10 mouse cellular contexts compared by ENCODE assay signal in genomic region chr14:24586133-24586908, GRCm38 (mm10).
DNase-seq lines count a peak whose midpoint lies in the region; ATAC-seq and TF ChIP-seq lines count a peak whose summit lies in the region.
"Had no signal": no experiment of that assay in that cellular context is flagged by ENCODE, and none has a peak within 500 bp of the region (broad histone marks: within the 10 kb centered on the region; RNA-seq: fewer than 3 reads in every experiment).

No protein-coding gene starts in this region.

- no peak overlapping the region for H3K4me3 ChIP-seq in kidney, postnatal 0 days (replicated peaks; ENCODE audit: low read depth, low read length)
- H3K4me3 ChIP-seq in ES-Bruce4 (ENCODE audit: low read depth, low read length) = no peak overlapping the region
- no peak overlapping the region for H3K4me3 ChIP-seq in hindbrain, postnatal 0 days (ENCODE audit: low read length)
- H3K4me3 ChIP-seq: limb, embryonic 15.5 days; myocyte had no signal

- no peak for TF ChIP-seq POLR2A in ES-Bruce4 (IDR thresholded peaks at IDR 0.05; ENCODE audit: insufficient read depth, low read length)
- TF ChIP-seq POLR2A in brain, embryonic 14.5 days (IDR thresholded peaks at IDR 0.05; ENCODE audit: borderline replicate concordance, extremely low read depth, insufficient read depth, insufficient read length, poor library complexity, severe bottlenecking) = no peak

- ATAC-seq in kidney, postnatal 0 days (replicated peaks; ENCODE audit: low FRiP score, low read depth) = no peak
- ATAC-seq in hindbrain, postnatal 0 days = peak; percentile 32; the same call in 1 of the 2 replicates

- no peak overlapping the region for H3K9ac ChIP-seq in kidney, postnatal 0 days (ENCODE audit: low read depth, low read length)
- H3K9ac ChIP-seq in ES-Bruce4 (ENCODE audit: low read depth, poor library complexity, severe bottlenecking) = no peak overlapping the region
- no peak overlapping the region for H3K9ac ChIP-seq in hindbrain, postnatal 0 days (replicated peaks; ENCODE audit: low read length)
- H3K9ac ChIP-seq: limb, embryonic 15.5 days had no signal

- no peak for TF ChIP-seq EP300 in ES-Bruce4 (IDR thresholded peaks at IDR 0.05; ENCODE audit: insufficient read depth, low read depth, low read length)

- peak; percentile 52 for TF ChIP-seq CTCF in kidney, postnatal 0 days (IDR thresholded peaks at IDR 0.05; ENCODE audit: low read depth)
- peak; percentile 78 for TF ChIP-seq CTCF in ES-Bruce4 (IDR thresholded peaks at IDR 0.05; ENCODE audit: low read depth, low read length)
- TF ChIP-seq CTCF in brain, embryonic 14.5 days (IDR thresholded peaks at IDR 0.05; ENCODE audit: borderline replicate concordance, extremely low read depth, insufficient read depth, insufficient read length) = peak; percentile 47; the same call in 1 of the 2 replicates
- peak; percentile 55 for TF ChIP-seq CTCF in hindbrain, postnatal 0 days (IDR thresholded peaks at IDR 0.05; ENCODE audit: low read depth)

- WGBS in kidney, postnatal 0 days = 55% methylated on average over 7 of the region's 7 CpGs
- WGBS in hindbrain, postnatal 0 days = 50% methylated on average over 7 of the region's 7 CpGs

- no peaks in the 10 kb centered on the region for H3K4me1 ChIP-seq in kidney, postnatal 0 days (replicated peaks; ENCODE audit: insufficient read depth, low read length)
- no peaks in the 10 kb centered on the region for H3K4me1 ChIP-seq in ES-Bruce4 (ENCODE audit: control insufficient read depth, insufficient read depth, low read length)
- peaks cover 6% of the 10 kb centered on the region; the same call in 1 of the 2 replicates for H3K4me1 ChIP-seq in hindbrain, postnatal 0 days (ENCODE audit: insufficient read depth, low read length)
- H3K4me1 ChIP-seq: limb, embryonic 15.5 days had no signal

- DNase-seq in kidney, postnatal 0 days (ENCODE audit: low spot score) = no peak
- DNase-seq in kidney, adult 11 months = no peak
- DNase-seq in brain, embryonic 14.5 days (ENCODE audit: low read depth) = peak; percentile 52
- DNase-seq in hindbrain, postnatal 0 days (ENCODE audit: low spot score) = peak; percentile 42
- DNase-seq in gastrocnemius, adult 18-20 months (ENCODE audit: low spot score) = no peak
- DNase-seq in kidney, adult 8-10 months = no peak
- DNase-seq: heart, postnatal 14 days had no signal

- H3K36me3 ChIP-seq in kidney, postnatal 0 days (ENCODE audit: insufficient read depth, low read length) = no peaks in the 10 kb centered on the region
- no peaks in the 10 kb centered on the region for H3K36me3 ChIP-seq in ES-Bruce4 (ENCODE audit: control insufficient read depth, insufficient read depth, low read length, poor library complexity, severe bottlenecking)
- H3K36me3 ChIP-seq in hindbrain, postnatal 0 days (ENCODE audit: insufficient read depth, low read length) = no peaks in the 10 kb centered on the region
- H3K36me3 ChIP-seq: limb, embryonic 15.5 days had no signal

- no peak overlapping the region for H3K27ac ChIP-seq in kidney, postnatal 0 days
- H3K27ac ChIP-seq in ES-Bruce4 (ENCODE audit: insufficient read depth, low read length) = no peak overlapping the region
- H3K27ac ChIP-seq in hindbrain, postnatal 0 days = peak overlapping the region; percentile 77

- no peaks in the 10 kb centered on the region for H3K27me3 ChIP-seq in kidney, postnatal 0 days (ENCODE audit: insufficient read depth, low read length)
- H3K27me3 ChIP-seq in ES-Bruce4 (ENCODE audit: control insufficient read depth, insufficient read depth, low read length, poor library complexity, severe bottlenecking) = no peaks in the 10 kb centered on the region
- no peaks in the 10 kb centered on the region for H3K27me3 ChIP-seq in hindbrain, postnatal 0 days (ENCODE audit: insufficient read depth, low read length)
- H3K27me3 ChIP-seq: limb, embryonic 15.5 days had no signal

- no peak overlapping the region for H3K4me2 ChIP-seq in kidney, postnatal 0 days (ENCODE audit: low read length)
- no peak overlapping the region for H3K4me2 ChIP-seq in hindbrain, postnatal 0 days (ENCODE audit: low read depth, low read length)
- H3K4me2 ChIP-seq: limb, embryonic 15.5 days had no signal

- H3K9me3 ChIP-seq in kidney, postnatal 0 days (replicated peaks; ENCODE audit: low read length) = no peaks in the 10 kb centered on the region
- H3K9me3 ChIP-seq in ES-Bruce4 (replicated peaks; ENCODE audit: control insufficient read depth, insufficient read depth, low read length, poor library complexity, severe bottlenecking) = peaks cover 4% of the 10 kb centered on the region; the same call in 1 of the 2 replicates
- H3K9me3 ChIP-seq in hindbrain, postnatal 0 days (ENCODE audit: low read length) = no peaks in the 10 kb centered on the region
- H3K9me3 ChIP-seq: limb, embryonic 15.5 days had no signal

Comparison
In these comparisons a context has a peak if more than half of its experiments do, and no peak if none do; other contexts are left out.
1. DNase-seq: peak in brain, embryonic 14.5 days (single experiment) and hindbrain, postnatal 0 days (single experiment); none in kidney, postnatal 0 days (single experiment), kidney, adult 11 months (single experiment), gastrocnemius, adult 18-20 months (single experiment) and kidney, adult 8-10 months (0 of 2).
2. Peak in every context shown above with its lines, with median percentiles within 50 percentile points of each other: CTCF ChIP-seq.